Mouse (Mus musculus) yolk sac, embryonic 10.5 days (tissue): ENCODE data around the gene Sv2c.

Experiments
- DNase-seq: peaks from one replicate; pipeline ENCODE4 v3.0.0-alpha.2; 2017; ENCODE audit warnings: low spot score

Gene Sv2c

GRCm38 (mm10) chr13:95944621-95945020 is 187.8 kb downstream of the Sv2c start:
- no peak for DNase-seq

GRCm38 (mm10) chr13:95943919-95944318 is 188.5 kb downstream of the Sv2c start:
- DNase-seq = no peak

- DNase-seq = no peak
Observed at GRCm38 (mm10) chr13:95942587-95942986, 189.8 kb downstream of the Sv2c start.

GRCm38 (mm10) chr13:95941861-95942260 is 190.5 kb downstream of the Sv2c start:
- no peak for DNase-seq

- no peak for DNase-seq
Observed at GRCm38 (mm10) chr13:95940811-95941210, 191.6 kb downstream of the Sv2c start.

- no peak for DNase-seq
Observed at GRCm38 (mm10) chr13:95924201-95924621, 208.2 kb downstream of the Sv2c start.

- DNase-seq = no peak
Observed at GRCm38 (mm10) chr13:95922626-95923025, 209.8 kb downstream of the Sv2c start.

- no peak for DNase-seq
Observed at GRCm38 (mm10) chr13:95918624-95919284, 213.6 kb downstream of the Sv2c start.

- no peak for DNase-seq
Observed at GRCm38 (mm10) chr13:95913046-95913406, 219.4 kb downstream of the Sv2c start.

- DNase-seq = no peak
Observed at GRCm38 (mm10) chr13:95912157-95913045, 220.0 kb downstream of the Sv2c start.

GRCm38 (mm10) chr13:95910270-95910669 is 222.1 kb downstream of the Sv2c start:
- DNase-seq = no peak

GRCm38 (mm10) chr13:95909244-95909643 is 223.1 kb downstream of the Sv2c start:
- no peak for DNase-seq
